Mouse (Mus musculus) heart, embryonic 10.5 days (tissue): ENCODE results near the gene Parp4. TPM values are rescaled to one million over a fixed set of nuclear protein-coding genes. Genes with fewer than 3 reads are reported as not detected.

ENCODE experiments used
- DNase-seq: peaks from one replicate; pipeline ENCODE4 v3.0.0-alpha.2; 2017; ENCODE audit warnings: low spot score
- H3K27ac ChIP-seq: fragments of 300-500 bp; sonication (generic); 2 replicates; pipeline ENCODE4 v1.5.1; 2016; ENCODE audit warnings: mild to moderate bottlenecking
- H3K27me3 ChIP-seq: fragments of 300-500 bp; sonication (generic); 2 replicates; pipeline ENCODE4 v1.6.1; 2016; ENCODE audit warnings: mild to moderate bottlenecking; ENCODE audit not compliant: poor library complexity, insufficient read depth, severe bottlenecking
- H3K36me3 ChIP-seq: fragments of 300-500 bp; sonication (generic); 2 replicates; pipeline ENCODE4 v1.6.1; 2016; ENCODE audit warnings: mild to moderate bottlenecking, moderate library complexity
- H3K4me1 ChIP-seq: fragments of 300-500 bp; sonication (generic); 2 replicates; pipeline ENCODE4 v1.6.1; 2016; ENCODE audit warnings: mild to moderate bottlenecking
- H3K4me3 ChIP-seq: fragments of 300-500 bp; sonication (generic); 2 replicates; pipeline ENCODE4 v1.5.1; 2016; ENCODE audit warnings: mild to moderate bottlenecking, moderate library complexity
- H3K9me3 ChIP-seq: fragments of 300-500 bp; sonication (generic); 2 replicates; pipeline ENCODE4 v1.6.1; 2016; ENCODE audit warnings: mild to moderate bottlenecking, moderate library complexity
- WGBS: fragments of 180-500 bp; shearing (Covaris S2); methylation state at CpG from one replicate; pipeline ENCODE4 v1.1.7; 2016; 5-methylcytosine and 5-hydroxymethylcytosine counted together
- polyA plus RNA-seq: library from polyadenylated mRNA; unstranded; fragments of >200 nt; fragmentation: Nextera tagmentation; extraction: Ambion mirVana; gene quantifications from 2 replicates; pipeline ENCODE4 v1.2.1, GENCODE M21; 2016

The Parp4 gene
- 6.4 and 9.7 TPM in 2 replicates for polyA plus RNA-seq

DNA sequence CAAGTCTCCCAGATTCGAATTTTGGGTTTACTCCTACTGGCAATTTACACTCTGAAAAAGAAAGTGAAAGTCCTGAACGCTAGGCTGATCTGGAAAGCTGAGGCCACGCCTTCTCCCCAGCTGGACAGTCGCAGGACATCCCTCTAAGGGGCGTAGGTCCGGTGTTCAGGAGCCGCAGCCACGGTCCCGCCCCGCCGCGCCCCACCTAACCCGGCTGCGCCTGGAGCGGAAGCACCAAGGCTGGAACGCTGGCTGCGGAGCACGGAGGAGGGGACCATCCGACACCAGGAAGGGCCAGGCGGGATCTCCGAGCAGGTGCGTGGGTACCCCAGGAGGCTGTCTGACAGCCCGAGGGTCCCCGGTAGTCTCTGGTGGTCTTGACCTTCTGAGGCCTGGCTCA is at the start of gene Parp4, which contains the start of gene Cenpj:
Gene Parp4 (plus strand): TSS at position 204 of the 400 bp plus-strand sequence.
Gene Cenpj (minus strand): TSS at position 10 of the 400 bp plus-strand sequence.
- peaks cover 28% of the 10 kb centered on the region for H3K4me1 ChIP-seq
- H3K4me3 ChIP-seq: peak within 1 kb of the TSS; percentile 75
- no peaks in the 10 kb centered on the region for H3K9me3 ChIP-seq
- no peaks in the 10 kb centered on the region for H3K27me3 ChIP-seq
- H3K27ac ChIP-seq: peak within 1 kb of the TSS; percentile 90
- WGBS: under 1% methylated on average over 24 of the region's 24 CpGs
- peaks cover 2% of the 10 kb centered on the region; the same call in 1 of the 2 replicates for H3K36me3 ChIP-seq
- DNase-seq: peak; percentile 96

DNA sequence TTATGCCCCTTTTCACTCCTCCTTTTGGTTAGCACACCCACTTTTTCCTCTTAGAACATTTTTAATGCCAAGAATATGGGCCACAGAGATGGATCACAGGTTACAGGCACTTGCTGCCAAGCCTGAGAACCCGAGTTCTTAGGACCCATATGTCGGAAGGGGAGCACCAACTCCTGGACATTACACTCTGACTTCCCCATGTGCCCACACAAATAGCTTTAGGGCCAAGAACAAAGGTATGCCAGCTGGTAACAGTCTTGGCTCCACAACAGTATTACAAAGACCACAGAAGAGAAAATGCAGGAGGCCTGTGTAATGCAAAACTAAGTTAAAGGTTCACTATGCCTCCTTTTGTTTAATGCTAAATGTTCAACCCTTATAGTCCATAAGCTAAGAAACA is 44.6 kb upstream of the Parp4 start:
- Histone ChIP-seq H3K4me1 (no peaks in the 10 kb centered on the region), H3K9me3 (no peaks in the 10 kb centered on the region), H3K4me3 (no peak overlapping the region), H3K27ac (no peak overlapping the region), H3K27me3 (no peaks in the 10 kb centered on the region), H3K36me3 (peaks cover 55% of the 10 kb centered on the region)
- no peak for DNase-seq
- WGBS: 85% methylated on average over 2 of the region's 2 CpGs

DNA sequence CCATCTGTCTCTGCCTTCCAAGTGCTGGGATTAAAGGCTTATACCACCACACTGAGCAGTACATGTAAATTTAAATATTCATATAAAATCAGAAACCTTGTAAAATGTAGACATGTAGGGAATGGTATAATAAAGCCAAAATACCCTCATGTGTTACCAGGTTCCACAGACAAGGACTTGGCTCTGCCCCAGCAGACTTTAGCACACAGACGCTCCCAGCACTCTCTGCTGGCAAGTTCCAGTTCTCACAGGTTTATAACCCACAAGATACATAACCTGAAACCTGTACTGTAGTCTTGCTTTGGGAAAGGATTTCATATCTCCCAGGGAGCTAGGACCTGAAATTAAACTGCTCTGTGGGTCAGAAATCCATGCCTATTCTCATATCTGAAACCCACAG is 30.5 kb upstream of the Parp4 start:
- H3K9me3 ChIP-seq: no peaks in the 10 kb centered on the region
- DNase-seq: no peak
- no peaks in the 10 kb centered on the region for H3K4me1 ChIP-seq
- 87% methylated on average over 1 of the region's 1 CpGs for WGBS
- H3K36me3 ChIP-seq: peaks cover 20% of the 10 kb centered on the region; the same call in 1 of the 2 replicates
- H3K27ac ChIP-seq: no peak overlapping the region
- H3K4me3 ChIP-seq: no peak overlapping the region
- H3K27me3 ChIP-seq: no peaks in the 10 kb centered on the region

DNA sequence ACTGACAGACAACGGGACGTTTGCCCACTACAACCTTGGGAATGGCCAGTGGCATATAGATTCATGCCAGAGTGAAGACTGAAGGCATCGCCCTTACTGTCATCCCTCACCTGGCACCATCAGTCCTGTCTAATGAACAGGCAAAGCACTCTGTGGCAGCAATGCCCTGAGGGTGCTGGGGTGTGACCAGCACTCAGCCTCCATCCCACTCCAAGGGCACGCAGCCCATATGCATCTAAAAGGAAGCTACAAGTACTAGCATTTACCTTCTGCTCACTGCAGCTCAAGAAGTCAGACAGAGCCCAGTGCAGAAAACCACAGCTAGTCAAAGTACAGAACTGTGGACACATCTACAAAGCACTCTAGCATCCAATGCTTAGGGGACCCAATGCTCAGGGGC is 29.9 kb upstream of the Parp4 start:
- H3K36me3 ChIP-seq: peaks cover 22% of the 10 kb centered on the region; the same call in 1 of the 2 replicates
- no peaks in the 10 kb centered on the region for H3K4me1 ChIP-seq
- H3K27me3 ChIP-seq: no peaks in the 10 kb centered on the region
- H3K9me3 ChIP-seq: no peaks in the 10 kb centered on the region
- H3K27ac ChIP-seq: no peak overlapping the region
- no peak for DNase-seq
- WGBS: 86% methylated on average over 4 of the region's 4 CpGs
- H3K4me3 ChIP-seq: no peak overlapping the region

- DNase-seq: no peak
- Histone ChIP-seq H3K4me1 (no peaks in the 10 kb centered on the region), H3K36me3 (peaks cover 48% of the 10 kb centered on the region), H3K9me3 (no peaks in the 10 kb centered on the region), H3K27ac (no peak overlapping the region), H3K4me3 (no peak overlapping the region), H3K27me3 (no peaks in the 10 kb centered on the region)
- WGBS: 83% methylated on average over 4 of the region's 4 CpGs
Observed at GRCm38 (mm10) chr14:56550960-56551359, 24.5 kb upstream of the Parp4 start.

DNA sequence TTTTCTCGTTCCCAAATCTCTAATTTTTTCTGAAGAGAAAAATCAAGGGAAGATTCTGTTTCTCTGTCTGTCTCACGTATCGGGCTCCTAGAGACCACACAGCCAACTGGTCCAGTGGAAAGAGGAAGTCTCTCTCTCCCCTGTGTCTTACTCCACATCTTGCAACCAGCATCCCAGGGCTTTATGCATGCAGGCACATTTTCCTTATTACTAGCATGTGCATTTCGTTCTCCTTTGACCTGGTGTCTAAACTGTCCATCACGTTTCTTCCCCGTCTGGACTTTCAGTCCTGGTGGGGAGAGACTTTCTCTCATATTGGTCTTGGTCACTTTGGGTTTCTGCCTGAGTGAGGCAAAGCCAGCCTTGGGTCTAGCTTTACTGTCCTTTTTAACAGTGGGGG is 22.5 kb upstream of the Parp4 start:
- Histone ChIP-seq H3K9me3 (no peaks in the 10 kb centered on the region), H3K27me3 (no peaks in the 10 kb centered on the region), H3K4me1 (no peaks in the 10 kb centered on the region), H3K36me3 (peaks cover 55% of the 10 kb centered on the region), H3K27ac (no peak overlapping the region), H3K4me3 (no peak overlapping the region)
- DNase-seq: no peak
- 87% methylated on average over 6 of the region's 6 CpGs for WGBS

DNA sequence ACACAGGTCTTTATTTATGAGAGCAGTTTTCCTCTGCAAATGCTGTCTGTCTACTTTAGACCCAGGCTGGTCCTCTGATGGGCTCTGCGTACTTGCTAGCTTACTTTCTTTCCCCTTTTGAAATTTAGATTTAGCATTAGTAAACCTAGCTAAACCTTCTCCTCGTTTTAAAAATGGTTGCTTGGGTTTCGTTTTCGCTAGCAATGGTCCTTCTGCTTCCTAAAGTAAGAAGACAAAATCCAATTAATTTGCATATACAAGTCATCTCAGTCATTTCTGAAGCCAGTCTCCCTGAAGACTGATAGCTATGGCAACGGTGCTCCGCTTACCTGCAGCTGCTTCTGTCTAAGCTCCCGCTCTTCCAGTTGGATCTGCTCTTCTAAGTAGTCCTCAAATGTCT is 22.1 kb upstream of the Parp4 start:
- no peak overlapping the region for H3K4me3 ChIP-seq
- no peaks in the 10 kb centered on the region for H3K9me3 ChIP-seq
- 90% methylated on average over 7 of the region's 7 CpGs for WGBS
- DNase-seq: no peak
- H3K27ac ChIP-seq: no peak overlapping the region
- no peaks in the 10 kb centered on the region for H3K4me1 ChIP-seq
- H3K27me3 ChIP-seq: no peaks in the 10 kb centered on the region
- peaks cover 59% of the 10 kb centered on the region for H3K36me3 ChIP-seq

- H3K36me3 ChIP-seq: peaks cover 58% of the 10 kb centered on the region
- DNase-seq: no peak
- H3K4me3 ChIP-seq: no peak overlapping the region
- H3K27ac ChIP-seq: no peak overlapping the region
- H3K27me3 ChIP-seq: no peaks in the 10 kb centered on the region
- 98% methylated on average over 2 of the region's 2 CpGs for WGBS
- no peaks in the 10 kb centered on the region for H3K4me1 ChIP-seq
- H3K9me3 ChIP-seq: no peaks in the 10 kb centered on the region
Observed at GRCm38 (mm10) chr14:56554716-56555115, 20.7 kb upstream of the Parp4 start.

- H3K36me3 ChIP-seq: peaks cover 34% of the 10 kb centered on the region
- H3K9me3 ChIP-seq: no peaks in the 10 kb centered on the region
- WGBS: 89% methylated on average over 3 of the region's 3 CpGs
- H3K4me1 ChIP-seq: no peaks in the 10 kb centered on the region
- no peaks in the 10 kb centered on the region for H3K27me3 ChIP-seq
- no peak overlapping the region for H3K27ac ChIP-seq
- H3K4me3 ChIP-seq: no peak overlapping the region
- DNase-seq: no peak
Observed at GRCm38 (mm10) chr14:56559134-56559533, 16.3 kb upstream of the Parp4 start.

DNA sequence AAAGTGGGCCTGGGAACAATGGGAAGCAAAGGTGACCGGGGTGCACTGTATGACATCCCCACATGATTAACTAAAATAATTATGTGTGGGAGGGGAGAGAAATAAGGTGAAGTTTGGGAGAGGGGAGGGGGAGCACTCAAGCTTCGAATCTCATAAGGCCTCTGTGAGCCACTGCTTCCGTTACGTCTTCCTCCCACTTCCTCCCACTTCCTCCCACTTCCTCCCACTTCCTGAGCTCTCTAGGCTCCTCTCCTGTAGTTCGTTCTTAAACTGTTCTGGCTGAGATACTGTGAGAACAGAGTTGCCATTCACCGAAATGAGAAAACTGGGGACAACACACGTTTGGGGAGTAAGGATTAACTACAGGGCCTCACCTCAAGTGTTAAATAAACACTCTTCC is 7.9 kb upstream of the Parp4 start:
- Histone ChIP-seq H3K4me3 (no peak overlapping the region), H3K27ac (no peak overlapping the region), H3K9me3 (no peaks in the 10 kb centered on the region), H3K36me3 (peaks cover 21% of the 10 kb centered on the region), H3K27me3 (no peaks in the 10 kb centered on the region), H3K4me1 (peaks cover 14% of the 10 kb centered on the region)
- 67% methylated on average over 7 of the region's 7 CpGs for WGBS
- no peak for DNase-seq

DNA sequence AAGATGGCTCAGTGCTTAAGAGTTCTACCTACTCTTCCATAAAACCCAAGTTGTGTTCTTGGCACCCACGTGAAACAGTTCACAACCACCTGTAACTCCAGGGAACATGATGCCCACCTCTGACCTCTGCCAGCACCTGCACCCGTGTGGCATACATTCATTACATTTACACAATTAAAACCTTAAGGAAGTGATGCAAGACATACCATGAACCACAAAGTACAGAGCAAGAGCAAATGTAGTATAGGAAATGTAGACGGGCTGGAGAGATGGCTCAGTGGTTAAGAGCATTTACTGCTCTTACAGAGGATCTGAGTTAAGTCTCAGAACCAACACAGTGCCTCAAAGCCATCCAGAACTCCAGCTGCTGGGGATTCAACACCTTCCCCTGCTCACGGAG is 6.4 kb upstream of the Parp4 start:
- 87% methylated on average over 4 of the region's 4 CpGs for WGBS
- no peaks in the 10 kb centered on the region for H3K27me3 ChIP-seq
- H3K27ac ChIP-seq: no peak overlapping the region
- peaks cover 8% of the 10 kb centered on the region; the same call in 1 of the 2 replicates for H3K36me3 ChIP-seq
- H3K4me3 ChIP-seq: no peak overlapping the region
- peaks cover 14% of the 10 kb centered on the region for H3K4me1 ChIP-seq
- no peak for DNase-seq
- no peaks in the 10 kb centered on the region for H3K9me3 ChIP-seq

DNA sequence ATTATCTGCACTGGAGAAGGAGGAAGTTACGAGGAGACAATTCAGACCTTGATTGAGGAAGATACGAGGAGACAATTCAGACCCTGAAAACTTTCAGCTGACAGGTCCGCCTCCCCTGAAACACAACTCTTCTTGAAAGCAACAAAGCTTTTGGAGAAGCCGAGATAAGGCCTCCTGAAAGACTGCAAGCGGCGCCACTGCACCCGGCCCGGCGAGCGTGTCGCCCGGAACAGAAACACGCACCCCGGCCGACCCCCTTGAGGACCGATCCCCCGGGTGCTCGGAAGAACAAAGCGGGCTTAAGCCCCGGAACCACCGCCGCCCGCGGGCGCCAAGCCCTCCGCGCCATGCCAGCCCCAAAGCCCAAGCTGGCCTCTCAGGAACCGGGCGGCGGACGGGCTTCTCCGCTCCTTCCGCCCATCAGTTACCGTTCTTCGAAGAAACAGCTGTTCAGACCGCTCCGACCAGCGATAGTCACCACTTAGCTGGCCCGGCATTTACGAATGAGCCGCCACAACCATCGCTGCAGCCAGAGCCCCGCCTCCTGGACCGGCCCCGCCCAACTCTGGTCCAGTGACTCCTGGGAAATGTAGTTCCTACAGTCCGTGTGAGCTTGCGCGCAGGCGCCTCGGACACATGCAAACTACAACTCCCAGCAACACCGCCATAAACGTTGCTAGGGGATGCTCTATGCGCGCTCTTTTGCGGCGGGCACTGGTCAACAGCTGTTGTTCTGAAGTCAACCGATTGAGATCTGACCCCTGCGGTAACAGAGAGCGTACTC is 3.9 kb upstream of the Parp4 start:
- Histone ChIP-seq H3K4me3 (peak overlapping the region; percentile 89), H3K27me3 (no peaks in the 10 kb centered on the region), H3K27ac (peak overlapping the region; percentile 91), H3K9me3 (no peaks in the 10 kb centered on the region), H3K4me1 (peaks cover 20% of the 10 kb centered on the region), H3K36me3 (peaks cover 3% of the 10 kb centered on the region; the same call in 1 of the 2 replicates)
- peak; percentile 99 for DNase-seq
- under 1% methylated on average over 59 of the region's 59 CpGs for WGBS

DNA sequence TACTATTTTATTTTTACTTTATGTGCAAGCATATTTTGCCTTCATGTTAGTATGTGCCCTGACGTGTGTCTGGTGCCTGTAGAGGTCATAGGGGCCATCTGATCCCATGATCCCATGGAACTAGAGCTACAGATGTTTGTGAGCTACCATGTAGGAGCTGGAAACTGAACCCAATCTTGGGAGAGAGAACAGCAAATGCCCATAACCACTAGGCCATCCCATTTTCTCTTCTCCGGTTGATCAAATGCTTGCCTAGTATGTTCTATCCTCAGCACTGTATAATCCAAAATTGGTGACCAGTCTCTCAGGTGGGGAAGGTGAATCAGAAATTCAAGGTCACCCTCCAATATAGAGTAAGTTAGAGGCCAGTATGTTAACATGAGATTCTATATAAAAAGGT is 2.9 kb upstream of the Parp4 start:
- DNase-seq: no peak
- H3K9me3 ChIP-seq: no peaks in the 10 kb centered on the region
- WGBS: 74% methylated on average over 2 of the region's 2 CpGs
- H3K27ac ChIP-seq: no peak overlapping the region
- no peaks in the 10 kb centered on the region for H3K27me3 ChIP-seq
- H3K36me3 ChIP-seq: peaks cover 2% of the 10 kb centered on the region; the same call in 1 of the 2 replicates
- no peak overlapping the region; the same call in 1 of the 2 replicates for H3K4me3 ChIP-seq
- H3K4me1 ChIP-seq: peaks cover 19% of the 10 kb centered on the region
